Mouse (Mus musculus) lung, postnatal 0 days (tissue): Measurements from ENCODE around the gene Psmd11.

Experiments used
- CTCF ChIP-seq: IDR thresholded peaks from 2 replicates; pipeline ENCODE4 v1.5.1; 2016; ENCODE audit warnings: antibody characterized with exemption, mild to moderate bottlenecking
- EP300 ChIP-seq: IDR thresholded peaks from 2 replicates; pipeline ENCODE4 v1.6.1; 2016; ENCODE audit warnings: antibody characterized with exemption, mild to moderate bottlenecking, control low read depth

DNA sequence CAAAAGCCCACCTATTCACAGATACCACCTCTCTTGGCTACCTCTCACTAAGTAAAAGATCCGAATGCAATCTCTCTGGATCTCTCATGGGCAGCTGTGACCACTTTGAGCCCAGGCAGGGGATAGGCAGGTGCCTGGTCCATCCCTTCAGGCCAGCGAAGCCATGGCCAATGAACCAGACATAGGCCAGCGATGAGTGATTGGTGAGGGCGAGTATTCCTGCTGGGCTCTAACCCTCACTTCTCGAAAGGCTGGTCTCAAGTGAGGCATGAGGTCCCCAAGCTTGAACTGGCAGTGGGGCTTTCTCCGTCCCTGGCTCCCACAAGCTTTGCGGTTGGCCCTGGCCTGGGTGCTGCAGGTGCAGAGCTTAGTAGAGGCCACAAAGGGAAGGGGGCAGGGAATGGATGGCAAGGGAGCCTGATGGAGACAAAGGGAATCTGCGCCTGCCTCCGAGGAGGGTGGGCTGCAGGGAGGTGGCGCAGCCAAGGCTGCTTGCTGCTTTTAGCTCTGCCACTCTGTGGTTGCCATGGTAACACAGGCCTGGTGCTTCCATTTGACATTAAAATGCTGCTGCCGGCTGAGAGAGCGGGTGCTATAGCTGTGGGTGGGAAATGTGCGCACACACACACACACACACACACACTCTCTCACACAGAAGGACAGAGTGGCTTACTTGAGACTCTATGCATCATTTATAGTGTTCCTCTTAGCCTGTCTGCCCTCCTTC, 75.5 kb downstream of the Psmd11 start:
- TF ChIP-seq CTCF (no peak), EP300 (no peak)
